Mouse (Mus musculus) cerebellum, adult (tissue): ENCODE results near the gene Gemin8.

Source experiments
- ATAC-seq: cut with Nextera tagmentation; 2 replicates; pipeline ENCODE4 v1.9.2; 2017; ENCODE audit warnings: mild to moderate bottlenecking, moderate library complexity, mixed read lengths; ENCODE audit not compliant: insufficient number of reproducible peaks, low FRiP score, low TSS enrichment

The Gemin8 gene

GRCm38 (mm10) chrX:166169892-166170799, at the start of gene Gemin8:
Gene Gemin8 (plus strand): TSS chrX:166170454.
- peak; percentile 99 for ATAC-seq

GRCm38 (mm10) chrX:166147158-166147846, 23.0 kb upstream of the Gemin8 start:
- ATAC-seq = peak; percentile 75; the same call in 1 of the 2 replicates

GRCm38 (mm10) chrX:166162773-166163172, 7.5 kb upstream of the Gemin8 start:
- no peak for ATAC-seq

GRCm38 (mm10) chrX:166167307-166167706, 2.9 kb upstream of the Gemin8 start:
- ATAC-seq = no peak

GRCm38 (mm10) chrX:166167923-166168322, 2.3 kb upstream of the Gemin8 start:
- no peak for ATAC-seq

- no peak for ATAC-seq
Observed at GRCm38 (mm10) chrX:166170800-166171738, 815 bp downstream of the Gemin8 start.

- ATAC-seq = 0 out of 2 replicates have a peak, but pooled peaks have one; percentile 24
Observed at GRCm38 (mm10) chrX:166172041-166172440, 1.8 kb downstream of the Gemin8 start.

- ATAC-seq = no peak
Observed at GRCm38 (mm10) chrX:166172661-166173060, 2.4 kb downstream of the Gemin8 start.

GRCm38 (mm10) chrX:166173796-166174195, 3.5 kb downstream of the Gemin8 start:
- ATAC-seq = no peak

GRCm38 (mm10) chrX:166177929-166178328, 7.7 kb downstream of the Gemin8 start:
- no peak for ATAC-seq

GRCm38 (mm10) chrX:166183094-166183493, 12.8 kb downstream of the Gemin8 start:
- ATAC-seq = no peak

GRCm38 (mm10) chrX:166185327-166185913, 15.2 kb downstream of the Gemin8 start:
- no peak for ATAC-seq

GRCm38 (mm10) chrX:166187803-166188202, 17.5 kb downstream of the Gemin8 start:
- ATAC-seq = no peak

- no peak for ATAC-seq
Observed at GRCm38 (mm10) chrX:166196327-166196726, 26.1 kb downstream of the Gemin8 start.

- ATAC-seq = no peak
Observed at GRCm38 (mm10) chrX:166198266-166198665, 28.0 kb downstream of the Gemin8 start.

GRCm38 (mm10) chrX:166199812-166200211, 29.6 kb downstream of the Gemin8 start:
- ATAC-seq = no peak

- ATAC-seq = no peak
Observed at GRCm38 (mm10) chrX:166214576-166214975, 44.3 kb downstream of the Gemin8 start.

GRCm38 (mm10) chrX:166216248-166216647, 46.0 kb downstream of the Gemin8 start:
- no peak for ATAC-seq

GRCm38 (mm10) chrX:166216720-166217119, 46.5 kb downstream of the Gemin8 start:
- no peak for ATAC-seq

GRCm38 (mm10) chrX:166219331-166219730, 49.1 kb downstream of the Gemin8 start:
- no peak for ATAC-seq
